Mouse (Mus musculus): ENCODE results near the gene Skida1. TPM values are rescaled to one million over a fixed set of nuclear protein-coding genes. Genes with fewer than 3 reads are reported as not detected.
A peak's percentile ranks its signal among the peaks of the same experiment; 100 is the strongest.

Skida1 gene
- polyA plus RNA-seq, 1 experiment from 2014 or later, result 14.9 TPM

DNA sequence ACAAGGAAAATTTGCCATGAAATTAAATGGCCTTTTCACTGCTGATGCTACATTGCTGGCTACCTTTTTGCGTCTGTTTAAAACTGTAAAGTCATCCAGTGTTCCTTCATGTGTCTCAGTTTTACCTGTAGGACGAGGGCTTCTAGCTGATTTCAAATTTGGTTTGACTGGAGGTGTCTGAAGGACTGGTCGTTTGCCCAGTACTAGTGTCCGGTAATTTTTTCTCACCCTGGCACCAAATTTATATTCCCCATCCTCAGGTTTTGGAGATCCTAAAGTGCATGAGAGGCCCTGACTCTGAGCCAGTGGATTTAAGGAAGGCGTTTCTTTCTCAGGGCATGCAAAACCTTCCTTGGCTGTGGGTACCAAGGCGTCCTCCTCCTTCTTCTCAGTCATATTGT, 3.1 kb downstream of the Skida1 start:
- no peak for ATAC-seq (ENCODE audit: low FRiP score, low read depth)
- Histone ChIP-seq H3K27me3 (no peaks in the 10 kb centered on the region), H3K9ac (peak overlapping the region; percentile 100), H3K9me3 (no peaks in the 10 kb centered on the region), H3K4me2 (replicated peaks) (peak overlapping the region; percentile 88), H3K4me1 (peaks cover 50% of the 10 kb centered on the region), H3K4me3 (peak overlapping the region; percentile 98), H3K27ac (peak overlapping the region; percentile 100), H3K36me3 (no peaks in the 10 kb centered on the region)
- WGBS, result 5% methylated on average over 6 of the region's 6 CpGs

DNA sequence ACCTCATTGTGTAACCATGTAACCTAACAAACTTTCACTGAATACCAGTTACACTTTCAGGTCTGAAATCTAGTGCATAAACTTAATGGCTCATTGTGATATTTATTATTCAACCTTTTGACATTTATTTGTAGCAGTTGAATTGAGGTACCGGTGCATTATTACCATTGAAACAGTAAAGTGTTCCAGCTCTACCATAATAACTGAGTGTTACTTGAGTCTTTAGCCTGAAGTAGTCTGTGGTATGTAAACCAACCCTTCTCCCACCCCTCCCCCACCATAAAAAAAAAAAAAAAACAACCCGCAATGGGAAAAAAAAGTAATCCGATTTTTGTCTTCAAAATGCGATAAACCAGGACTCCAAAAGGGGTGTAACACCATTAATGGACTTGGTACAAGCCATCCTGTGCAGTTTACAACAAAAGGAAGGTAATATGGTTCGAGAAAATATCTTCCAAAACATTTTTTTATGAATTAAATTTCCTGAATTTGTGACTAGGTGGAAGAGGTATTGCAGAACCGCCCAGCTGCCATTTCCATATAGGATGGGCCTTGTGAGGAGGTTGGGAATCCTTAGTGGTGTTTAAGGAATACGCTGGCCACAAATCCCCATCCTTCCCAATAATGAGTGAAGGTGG, 3.6 kb downstream of the Skida1 start:
- peaks cover 50% of the 10 kb centered on the region for H3K4me1 ChIP-seq
- WGBS, result 3% methylated on average over 7 of the region's 7 CpGs
- ATAC-seq (ENCODE audit: low FRiP score, low read depth), result no peak

DNA sequence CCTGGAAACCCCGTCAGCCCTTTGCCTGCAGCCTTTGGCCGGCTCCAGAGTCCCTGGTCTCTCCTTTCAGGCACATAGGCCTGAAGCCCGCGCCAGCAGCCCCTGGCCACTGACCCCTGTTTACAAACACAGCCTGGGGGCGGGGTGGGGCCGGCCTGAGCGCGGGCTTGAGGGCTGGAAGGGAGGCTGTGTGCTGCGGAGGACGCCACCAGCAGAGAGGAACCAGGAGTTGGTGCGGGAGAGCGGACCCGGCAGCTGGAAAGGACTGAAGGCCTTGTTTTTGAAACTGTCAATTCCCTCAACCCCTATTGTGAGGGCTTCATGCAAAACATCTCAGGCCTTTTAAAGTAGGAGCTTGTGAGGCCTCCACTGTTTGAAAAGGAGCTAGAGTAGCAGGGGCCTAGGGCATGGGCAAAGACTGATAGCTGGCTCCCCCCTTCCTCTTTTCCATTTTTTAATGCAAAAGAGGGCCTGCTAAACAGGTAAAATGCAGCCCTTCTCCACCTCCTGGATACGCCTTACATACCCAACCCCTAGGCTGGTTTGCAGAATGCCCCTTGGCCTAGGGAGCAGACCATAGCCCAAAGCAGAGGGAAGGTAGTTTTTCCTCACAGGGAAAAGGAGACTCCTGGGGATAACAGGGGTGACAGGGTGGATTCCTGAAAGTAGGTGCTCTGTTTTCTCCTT, 7.5 kb downstream of the Skida1 start:
- H3K9ac ChIP-seq, result peak overlapping the region; percentile 77
- WGBS, result 14% methylated on average over 14 of the region's 14 CpGs
- peak overlapping the region; percentile 49 for H3K27ac ChIP-seq
- H3K4me3 ChIP-seq, result peak overlapping the region; percentile 29
- peak; percentile 20; the same call in 1 of the 2 replicates for ATAC-seq (ENCODE audit: low FRiP score, low read depth)
- 0 out of 2 replicates have a peak, but pooled peaks cover 3% of the 10 kb centered on the region for H3K36me3 ChIP-seq
- H3K27me3 ChIP-seq, result no peaks in the 10 kb centered on the region
- peaks cover 57% of the 10 kb centered on the region for H3K4me1 ChIP-seq
- peak overlapping the region; percentile 65 for H3K4me2 ChIP-seq (replicated peaks)
- H3K9me3 ChIP-seq, result no peaks in the 10 kb centered on the region

More for the DNA sequence above, 3.6 kb downstream of the Skida1 start:
- peak overlapping the region; percentile 100 for H3K9ac ChIP-seq
- peak overlapping the region; percentile 100 for H3K27ac ChIP-seq
- no peaks in the 10 kb centered on the region for H3K27me3 ChIP-seq
- peak overlapping the region; percentile 88 for H3K4me2 ChIP-seq (replicated peaks)
- peak overlapping the region; percentile 98 for H3K4me3 ChIP-seq
- H3K36me3 ChIP-seq, result 0 out of 2 replicates have a peak, but pooled peaks cover 2% of the 10 kb centered on the region
- no peaks in the 10 kb centered on the region for H3K9me3 ChIP-seq

DNA sequence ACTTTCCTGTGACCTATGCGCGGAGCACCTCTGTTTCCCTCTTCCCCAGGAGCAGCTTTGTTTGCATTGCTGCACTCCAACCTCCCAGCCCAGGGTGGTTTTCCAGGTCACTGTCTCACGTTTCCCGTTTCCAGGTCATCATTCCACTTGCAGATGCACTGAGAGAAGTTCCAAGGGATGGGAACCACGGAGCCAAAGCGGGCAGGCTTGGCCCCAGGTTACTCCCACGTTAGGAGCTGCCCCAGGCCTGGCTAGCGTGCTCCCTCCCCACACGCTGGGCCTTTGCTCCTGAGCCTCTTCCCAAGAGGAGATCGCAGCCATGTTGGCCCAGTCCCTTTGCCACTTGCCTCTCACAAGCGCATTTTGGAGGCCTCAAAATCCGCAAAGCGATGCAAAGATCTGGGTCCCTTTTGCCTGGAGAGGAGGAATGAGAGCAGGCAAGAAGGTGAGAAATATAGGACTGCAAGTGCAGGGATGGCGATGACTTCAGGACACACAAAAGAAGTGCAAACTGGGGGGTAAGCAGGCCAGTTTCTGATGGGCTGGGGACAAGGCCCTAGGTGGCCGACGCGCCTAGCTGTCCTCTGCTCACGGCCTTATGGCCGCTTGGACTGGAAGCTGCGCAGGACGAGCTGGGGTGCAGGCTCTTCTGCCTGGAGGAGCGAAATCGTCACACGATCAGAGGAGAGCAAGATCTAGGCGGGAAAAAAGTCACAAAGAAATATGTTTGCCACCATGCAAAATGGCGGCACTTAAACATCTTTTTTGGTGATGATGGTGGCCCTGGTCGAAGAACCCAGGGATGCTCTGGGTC, 8.3 kb downstream of the Skida1 start:
- peak overlapping the region; percentile 49 for H3K27ac ChIP-seq
- H3K9me3 ChIP-seq, result no peaks in the 10 kb centered on the region
- H3K36me3 ChIP-seq, result 0 out of 2 replicates have a peak, but pooled peaks cover 3% of the 10 kb centered on the region
- H3K27me3 ChIP-seq, result no peaks in the 10 kb centered on the region
- peak overlapping the region; percentile 77 for H3K9ac ChIP-seq
- WGBS, result 25% methylated on average over 27 of the region's 27 CpGs
- peak overlapping the region; percentile 65 for H3K4me2 ChIP-seq (replicated peaks)
- peaks cover 57% of the 10 kb centered on the region for H3K4me1 ChIP-seq
- H3K4me3 ChIP-seq, result peak overlapping the region; percentile 29
- no peak for ATAC-seq (ENCODE audit: low FRiP score, low read depth)

DNA sequence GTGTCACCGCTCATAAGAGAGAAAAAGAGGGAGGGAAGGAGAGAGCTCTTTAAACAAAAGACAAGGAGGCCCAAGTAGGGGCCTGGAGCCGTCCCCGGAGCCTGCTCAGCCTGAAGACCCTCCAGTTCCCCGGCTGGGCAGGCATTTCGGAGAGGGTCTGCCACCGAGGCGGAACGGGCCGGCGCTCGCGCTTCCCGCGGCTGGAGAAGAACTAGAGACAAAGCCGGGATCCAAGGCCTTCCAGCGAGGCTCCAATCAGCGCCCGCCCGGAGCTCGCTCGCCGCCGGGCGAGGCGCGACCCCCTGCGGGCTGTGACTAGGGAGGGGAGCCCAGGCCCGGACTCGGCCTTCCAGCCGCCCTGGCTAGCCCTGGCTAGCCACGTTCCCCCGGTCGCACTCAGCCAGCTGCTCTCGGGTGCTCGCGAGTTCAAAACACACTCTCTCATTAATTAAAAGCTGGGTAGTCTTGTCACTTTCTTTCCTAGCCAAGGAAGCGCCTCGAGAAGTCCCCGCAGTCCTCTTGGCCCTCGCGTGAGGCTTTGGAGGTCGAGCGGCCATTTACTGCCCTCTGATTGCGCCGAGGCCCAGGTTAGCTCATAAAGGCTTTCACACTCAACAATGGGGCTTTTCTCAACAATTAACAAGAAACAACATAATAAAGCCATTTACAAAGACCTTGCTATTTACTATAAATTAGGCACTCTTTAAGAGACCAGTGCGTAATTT, 9.1 kb downstream of the Skida1 start:
- Histone ChIP-seq H3K27ac (0 out of 2 replicates have a peak overlapping the region, but pooled peaks have one; percentile 49), H3K27me3 (no peaks in the 10 kb centered on the region), H3K4me1 (peaks cover 57% of the 10 kb centered on the region), H3K9ac (peak overlapping the region; percentile 77), H3K36me3 (0 out of 2 replicates have a peak, but pooled peaks cover 3% of the 10 kb centered on the region), H3K4me2 (replicated peaks) (peak overlapping the region; percentile 65), H3K4me3 (peak overlapping the region; percentile 29), H3K9me3 (no peaks in the 10 kb centered on the region)
- ATAC-seq (ENCODE audit: low FRiP score, low read depth), result peak; percentile 66
- 7% methylated on average over 46 of the region's 46 CpGs for WGBS

DNA sequence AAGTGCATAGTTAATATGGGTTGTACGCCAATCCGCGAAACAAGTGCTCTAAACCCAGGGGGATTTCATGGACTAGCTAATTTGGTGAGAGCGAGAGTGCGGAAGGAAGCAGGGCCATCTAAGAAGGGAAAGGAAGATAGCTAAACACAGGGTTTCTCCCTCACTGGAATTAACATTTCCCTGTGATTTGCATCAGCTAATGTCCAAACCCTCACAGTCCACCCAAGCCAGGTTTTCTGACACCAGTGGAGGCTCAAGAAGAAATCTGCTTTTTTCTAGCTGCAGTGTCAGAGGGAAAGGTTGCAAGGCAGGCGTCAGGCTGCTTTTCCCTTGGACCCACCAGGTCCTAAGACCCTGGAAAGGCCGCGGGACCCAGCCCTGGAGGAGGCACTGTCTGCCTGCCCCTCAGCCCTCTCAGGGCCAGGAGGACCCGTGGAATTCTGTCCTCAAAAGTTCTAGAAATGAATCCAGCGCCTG, 9.9 kb downstream of the Skida1 start:
- ATAC-seq (ENCODE audit: low FRiP score, low read depth), result no peak
- 52% methylated on average over 10 of the region's 10 CpGs for whole genome bisulfite sequencing
- Histone ChIP-seq H3K4me1 (peaks cover 50% of the 10 kb centered on the region), H3K27ac (no peak overlapping the region), H3K4me2 (replicated peaks) (peak overlapping the region; percentile 65), H3K9me3 (no peaks in the 10 kb centered on the region), H3K4me3 (peak overlapping the region; percentile 29; the same call in 1 of the 2 replicates), H3K9ac (peak overlapping the region; percentile 77; the same call in 1 of the 2 replicates), H3K36me3 (0 out of 2 replicates have a peak, but pooled peaks cover 3% of the 10 kb centered on the region), H3K27me3 (no peaks in the 10 kb centered on the region)

DNA sequence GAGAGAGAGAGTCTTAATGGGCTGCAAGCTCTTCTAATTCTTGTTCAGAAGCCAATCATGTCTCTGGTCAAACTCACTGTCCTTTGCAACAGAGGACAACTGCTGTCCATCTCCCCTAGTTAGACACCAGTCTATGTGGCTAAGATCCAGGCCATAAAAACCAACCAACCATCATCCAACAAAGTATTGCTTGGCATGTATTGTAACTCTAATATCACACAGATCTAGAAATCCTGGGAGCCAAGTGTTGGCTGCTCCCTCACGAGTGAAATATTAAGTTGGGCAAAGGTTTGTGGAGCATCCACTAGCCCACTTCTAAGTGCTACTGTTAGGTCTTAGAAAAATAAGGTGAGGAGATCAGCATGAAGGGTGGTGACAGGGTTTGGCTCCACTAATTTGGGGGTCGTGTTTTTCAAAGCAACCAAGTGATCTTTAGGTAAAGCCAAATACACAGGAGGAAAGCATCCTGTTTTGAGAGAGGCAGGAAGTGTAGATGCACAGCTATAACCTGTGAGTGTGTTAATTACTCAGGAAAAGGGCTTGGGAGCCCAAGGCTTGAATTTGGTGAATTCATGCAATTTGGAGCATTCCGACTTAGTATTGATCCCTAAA, 10.6 kb downstream of the Skida1 start:
- Histone ChIP-seq H3K27ac (no peak overlapping the region), H3K4me3 (no peak overlapping the region), H3K4me2 (replicated peaks) (no peak overlapping the region), H3K9me3 (no peaks in the 10 kb centered on the region), H3K27me3 (no peaks in the 10 kb centered on the region), H3K9ac (no peak overlapping the region), H3K36me3 (0 out of 2 replicates have a peak, but pooled peaks cover 3% of the 10 kb centered on the region), H3K4me1 (peaks cover 54% of the 10 kb centered on the region)
- whole genome bisulfite sequencing, result 41% methylated on average over 3 of the region's 3 CpGs
- no peak for ATAC-seq (ENCODE audit: low FRiP score, low read depth)

DNA sequence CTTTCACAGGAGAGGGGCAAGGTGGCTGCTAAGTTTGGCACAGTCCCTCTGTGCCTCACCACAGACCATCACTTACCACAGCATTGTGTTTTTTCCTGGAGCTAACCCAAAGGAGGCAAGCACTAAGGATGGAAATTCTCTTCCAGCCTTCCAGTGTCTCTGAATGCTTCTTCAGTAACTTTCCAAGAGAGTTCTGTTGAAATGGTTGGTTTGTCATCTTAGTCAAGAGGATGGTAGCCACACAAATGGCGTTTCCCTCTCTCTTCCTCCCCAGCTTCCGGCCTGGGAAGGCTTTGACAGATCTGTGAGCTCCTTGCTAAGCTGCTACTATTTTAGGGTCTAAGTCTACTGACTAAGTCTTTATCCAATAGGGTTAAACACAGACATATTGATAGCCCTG, 11.4 kb downstream of the Skida1 start, which contains the start of gene A930004D18Rik:
A930004D18Rik (minus strand) TSS at position 247 of the 400 bp plus-strand sequence.
- Histone ChIP-seq H3K4me3 (no peak within 1 kb of the TSS), H3K36me3 (0 out of 2 replicates have a peak, but pooled peaks cover 3% of the 10 kb centered on the region), H3K27ac (no peak within 1 kb of the TSS), H3K9me3 (no peaks in the 10 kb centered on the region), H3K9ac (no peak within 1 kb of the TSS), H3K4me1 (peaks cover 53% of the 10 kb centered on the region), H3K27me3 (no peaks in the 10 kb centered on the region; the same call in 1 of the 2 replicates), H3K4me2 (replicated peaks) (no peak within 1 kb of the TSS)
- ATAC-seq (ENCODE audit: low FRiP score, low read depth), result no peak
- 71% methylated on average over 2 of the region's 2 CpGs for WGBS

DNA sequence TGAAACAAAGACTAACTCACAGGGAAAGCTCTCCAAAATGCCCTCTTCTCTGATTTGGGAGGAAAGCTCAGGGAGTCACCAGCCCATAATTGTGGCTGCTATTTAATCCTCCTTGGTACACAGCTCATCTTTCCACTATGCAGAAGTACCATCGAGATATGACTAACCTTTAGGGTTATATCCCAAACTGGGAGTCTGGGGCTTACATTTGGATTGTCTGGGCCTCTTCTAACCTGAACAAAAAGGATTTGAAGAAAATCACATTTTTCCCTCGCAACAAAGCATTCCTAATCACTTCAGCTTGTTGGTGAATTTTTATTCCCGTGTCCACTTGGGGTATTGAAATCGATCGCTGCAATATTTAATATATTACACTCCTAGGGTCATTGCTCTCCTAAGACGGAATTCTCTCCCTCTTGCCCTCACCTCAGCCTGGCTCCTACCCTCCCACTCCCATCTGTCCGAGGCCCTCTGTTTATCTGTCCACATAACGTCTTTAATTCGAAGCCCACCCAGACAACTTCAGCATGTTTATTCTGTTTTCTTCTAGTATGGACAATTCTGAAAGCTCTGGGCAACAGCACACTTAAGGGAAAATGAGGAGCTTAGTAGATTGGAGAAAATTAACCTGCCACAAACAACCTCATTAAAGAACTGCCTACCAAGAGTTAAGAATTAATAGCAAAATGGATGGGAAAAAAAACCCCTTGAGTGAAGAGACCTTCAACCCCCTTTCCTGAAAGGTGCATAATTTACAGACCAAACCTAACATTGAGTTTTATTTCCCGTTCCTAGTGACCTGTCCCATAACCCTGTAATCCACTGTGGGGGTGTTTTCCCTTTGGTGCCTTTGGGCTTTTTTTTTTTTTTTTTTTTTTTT, 14.2 kb downstream of the Skida1 start:
- ATAC-seq (ENCODE audit: low FRiP score, low read depth), result no peak
- no peaks in the 10 kb centered on the region; the same call in 1 of the 2 replicates for H3K27me3 ChIP-seq
- no peak overlapping the region for H3K4me3 ChIP-seq
- H3K27ac ChIP-seq, result no peak overlapping the region
- H3K9ac ChIP-seq, result no peak overlapping the region
- no peak overlapping the region for H3K4me2 ChIP-seq (replicated peaks)
- 59% methylated on average over 10 of the region's 10 CpGs for WGBS
- H3K4me1 ChIP-seq, result peaks cover 46% of the 10 kb centered on the region
- H3K36me3 ChIP-seq, result no peaks in the 10 kb centered on the region
- H3K9me3 ChIP-seq, result no peaks in the 10 kb centered on the region
